Mouse (Mus musculus) neural tube, embryonic 10.5 days (tissue): ENCODE measurements around the gene Eef1akmt3.

Experiments
- DNase-seq: peaks from one replicate; pipeline ENCODE4 v3.0.0-alpha.2; 2017; ENCODE audit warnings: low spot score; ENCODE audit errors: extremely low spot score

The Eef1akmt3 gene

GRCm38 (mm10) chr10:127001297-127001696 is 40.0 kb downstream of the Eef1akmt3 start:
- no peak for DNase-seq

- no peak for DNase-seq
Measured at GRCm38 (mm10) chr10:127000529-127000928, 40.8 kb downstream of the Eef1akmt3 start, which contains the start of gene Avil. Gene Avil (plus strand): TSS chr10:127000709.

GRCm38 (mm10) chr10:126997340-126998113 is 43.8 kb downstream of the Eef1akmt3 start:
- no peak for DNase-seq

- DNase-seq: no peak
Measured at GRCm38 (mm10) chr10:126993621-126994020, 47.7 kb downstream of the Eef1akmt3 start.

- no peak for DNase-seq
Measured at GRCm38 (mm10) chr10:126991676-126992075, 49.6 kb downstream of the Eef1akmt3 start.

- DNase-seq: peak; percentile 90
Measured at GRCm38 (mm10) chr10:126990313-126991056, 50.8 kb downstream of the Eef1akmt3 start.

GRCm38 (mm10) chr10:126988513-126989165 is 52.7 kb downstream of the Eef1akmt3 start:
- no peak for DNase-seq

- DNase-seq: no peak
Measured at GRCm38 (mm10) chr10:126987183-126988118, 53.9 kb downstream of the Eef1akmt3 start.

GRCm38 (mm10) chr10:126986541-126986961 is 54.8 kb downstream of the Eef1akmt3 start:
- DNase-seq: no peak

GRCm38 (mm10) chr10:126985579-126985978 is 55.7 kb downstream of the Eef1akmt3 start:
- no peak for DNase-seq

GRCm38 (mm10) chr10:126985127-126985526 is 56.2 kb downstream of the Eef1akmt3 start:
- no peak for DNase-seq

GRCm38 (mm10) chr10:126984189-126985004 is 56.9 kb downstream of the Eef1akmt3 start:
- DNase-seq: no peak

GRCm38 (mm10) chr10:126983193-126983725 is 58.1 kb downstream of the Eef1akmt3 start:
- no peak for DNase-seq

- DNase-seq: no peak
Measured at GRCm38 (mm10) chr10:126981746-126982145, 59.6 kb downstream of the Eef1akmt3 start.
